Mouse (Mus musculus): ENCODE measurements around the gene Cdk5.
A peak's percentile ranks its signal among the peaks of the same experiment; 100 is the strongest.

The Cdk5 gene

GRCm38 (mm10) chr5:24423129-24424003 is at the start of gene Cdk5, which contains the start of gene Slc4a2:
TSS of gene Cdk5 (minus strand) at chr5:24423530.
TSS of gene Slc4a2 (plus strand) at chr5:24423837.
- peak; percentile 99 for DNase-seq (ENCODE audit: low read depth, low spot score)

DNA sequence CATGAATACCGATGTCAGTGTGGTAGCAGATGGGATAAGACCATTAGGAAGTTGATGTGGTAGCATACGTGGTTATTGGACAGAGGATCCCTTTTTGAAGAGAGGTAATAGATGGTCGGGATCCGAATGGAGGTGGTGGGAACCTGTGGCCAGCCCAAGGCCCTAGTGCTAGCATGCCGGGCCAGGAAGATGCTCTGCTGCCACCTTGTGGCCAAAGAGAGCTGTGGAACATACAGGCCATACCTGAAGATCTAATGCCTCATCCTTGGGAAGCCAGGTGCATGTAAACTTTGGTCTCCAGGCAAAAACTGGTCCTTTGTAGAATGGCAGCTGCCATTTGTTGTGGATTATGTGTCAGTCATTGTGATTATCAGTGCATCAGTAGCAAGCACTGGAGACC is 47.3 kb upstream of the Cdk5 start:
- peak; percentile 80 for DNase-seq (ENCODE audit: low read depth, low spot score)

- DNase-seq (ENCODE audit: low read depth, low spot score) = no peak
Observed at GRCm38 (mm10) chr5:24466762-24467161, 43.4 kb upstream of the Cdk5 start.

DNA sequence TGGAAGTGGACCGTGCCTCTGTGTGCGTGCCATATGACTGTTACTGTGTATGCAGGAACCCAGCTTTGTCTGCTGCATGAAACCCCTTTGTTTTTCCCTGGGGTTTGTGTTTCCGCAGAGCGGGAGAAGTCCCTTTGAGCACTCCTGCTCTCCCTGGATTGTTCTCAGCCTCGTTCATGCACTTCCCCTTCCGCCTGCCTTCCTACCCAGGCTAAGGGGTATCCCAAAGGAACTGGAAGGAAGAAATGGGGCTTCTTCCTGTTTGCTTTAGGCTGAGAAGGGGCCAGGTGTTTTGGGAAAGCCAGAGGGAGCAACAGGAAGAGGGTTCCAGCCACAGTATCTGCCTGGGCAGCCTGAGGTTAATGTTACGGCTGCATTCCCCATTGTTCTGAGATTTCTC is 32.3 kb upstream of the Cdk5 start:
- DNase-seq (ENCODE audit: low read depth, low spot score) = no peak

- DNase-seq (ENCODE audit: low read depth, low spot score) = no peak
Observed at GRCm38 (mm10) chr5:24455076-24455475, 31.7 kb upstream of the Cdk5 start.

DNA sequence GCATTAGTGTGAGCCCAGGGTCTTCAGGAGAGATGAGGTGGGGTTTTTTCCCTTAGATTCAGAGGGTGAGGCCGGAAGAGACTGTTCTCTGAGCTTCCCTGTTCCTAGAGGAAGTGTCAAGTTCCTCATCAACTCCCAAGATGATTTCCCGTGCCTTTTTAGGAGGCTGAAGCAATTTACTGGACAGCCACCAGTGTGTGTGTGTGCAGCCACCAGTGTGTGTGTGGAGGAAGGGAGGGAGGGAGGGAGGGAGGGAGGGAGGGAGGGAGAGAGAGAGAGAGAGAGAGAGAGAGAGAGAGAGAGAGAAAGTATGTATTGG is 30.6 kb upstream of the Cdk5 start:
- no peak for DNase-seq (ENCODE audit: low read depth, low spot score)

DNA sequence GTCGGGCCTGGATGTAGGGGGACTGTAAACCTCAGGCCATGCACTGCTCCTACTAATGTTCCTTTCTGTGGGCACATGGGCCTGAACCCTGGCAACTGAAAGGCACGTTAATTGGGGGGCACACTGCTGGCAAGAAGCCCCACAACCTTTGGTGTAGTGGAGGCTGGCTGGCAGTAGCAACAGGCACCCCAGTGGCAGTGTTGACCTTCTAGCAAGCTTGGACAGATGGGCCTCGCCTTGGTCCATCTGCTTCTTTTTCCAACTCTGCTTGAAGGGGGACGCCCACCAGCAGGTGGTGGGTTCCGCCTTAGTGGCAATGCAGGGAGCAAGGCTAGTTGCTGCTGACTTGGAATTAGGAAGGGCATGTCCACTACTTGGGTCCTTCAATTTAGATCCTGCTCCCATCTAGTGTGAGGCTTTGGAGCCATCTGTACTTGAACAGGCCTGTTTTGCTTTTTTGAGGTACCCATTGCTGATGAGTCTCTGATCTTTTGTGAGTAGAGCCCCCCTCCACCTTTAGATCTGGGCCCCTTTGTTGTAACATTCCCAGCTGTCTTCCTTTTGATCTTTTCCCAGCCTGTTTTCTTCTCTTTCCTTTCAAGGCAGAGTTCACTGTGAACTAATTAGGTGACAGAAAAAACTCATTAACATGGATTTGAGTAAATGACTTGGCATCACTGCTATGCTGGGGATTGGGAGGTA is 30.1 kb upstream of the Cdk5 start:
- DNase-seq (ENCODE audit: low read depth, low spot score) = no peak

DNA sequence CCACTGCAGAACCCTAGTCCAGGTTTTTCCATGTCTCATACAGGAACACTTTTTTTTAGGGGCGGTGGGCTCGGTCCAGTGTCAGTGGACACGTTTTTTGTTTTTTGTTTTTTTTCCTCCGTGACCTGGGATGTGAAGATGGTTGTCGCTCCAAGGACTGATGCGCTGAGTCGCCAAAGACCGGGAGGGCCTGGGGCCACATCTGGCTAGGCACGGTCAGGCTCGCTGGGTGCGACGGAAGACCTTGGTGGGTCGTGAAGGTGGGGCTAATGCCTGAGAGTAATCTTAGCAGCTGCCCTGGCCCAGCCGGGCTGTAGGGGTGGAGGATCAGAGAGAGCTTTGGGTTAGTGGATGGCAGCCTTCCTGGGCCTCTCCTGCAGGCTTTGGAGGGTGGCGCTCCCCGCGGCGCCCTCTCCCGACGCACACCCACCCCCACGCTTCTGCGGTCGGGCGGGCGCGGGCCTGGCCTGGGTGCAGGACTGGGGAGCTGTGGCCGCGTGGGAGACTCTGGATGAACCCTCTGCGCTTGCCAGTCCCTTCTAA is 29.4 kb upstream of the Cdk5 start:
- DNase-seq (ENCODE audit: low read depth, low spot score) = peak; percentile 60

- DNase-seq (ENCODE audit: low read depth, low spot score) = peak; percentile 56
Observed at GRCm38 (mm10) chr5:24452030-24452690, 28.8 kb upstream of the Cdk5 start, which contains the start of gene Agap3. TSS of gene Agap3 (plus strand) at chr5:24452177.

DNA sequence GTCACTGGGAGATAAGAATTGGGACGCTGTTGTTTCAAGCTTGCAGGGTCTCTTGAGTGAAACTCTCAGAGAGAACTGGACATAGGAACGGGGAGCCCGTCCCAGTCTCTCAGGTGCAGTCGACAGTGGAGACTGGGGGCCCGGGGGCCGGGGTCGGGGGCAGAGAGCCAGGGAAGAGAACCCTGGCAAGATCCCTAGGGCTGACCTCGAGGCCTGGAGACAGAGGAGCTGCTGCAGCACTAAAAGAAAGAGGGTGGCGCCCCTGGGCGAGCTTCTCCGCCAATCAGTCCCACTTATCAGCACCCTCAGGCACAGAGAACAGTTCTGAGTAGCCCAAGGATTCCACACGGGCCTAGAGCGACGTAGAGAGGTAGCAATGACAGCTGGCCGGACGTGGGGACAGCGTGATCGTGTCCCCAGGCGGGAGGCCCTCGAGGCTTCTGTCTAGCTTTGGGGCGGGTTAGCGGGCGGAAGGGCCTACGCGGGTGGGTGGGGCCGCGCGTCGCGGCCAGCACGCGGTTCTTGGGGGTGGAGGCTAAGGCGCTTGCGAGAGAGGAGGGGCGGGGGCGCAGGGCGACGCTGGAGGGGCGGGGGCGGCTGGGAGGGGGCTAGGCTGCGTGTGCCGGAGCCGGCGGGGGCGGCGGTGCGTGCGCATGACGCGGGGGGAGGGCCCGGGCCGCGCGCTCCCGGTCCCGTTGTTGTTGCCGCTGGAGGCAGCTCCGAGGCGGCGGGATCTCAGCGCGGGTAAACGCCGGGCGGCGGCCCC is 28.1 kb upstream of the Cdk5 start:
- DNase-seq (ENCODE audit: low read depth, low spot score) = peak; percentile 93

- peak; percentile 96 for DNase-seq (ENCODE audit: low read depth, low spot score)
Observed at GRCm38 (mm10) chr5:24447624-24448298, 24.4 kb upstream of the Cdk5 start, which contains the start of gene Tmub1. TSS of gene Tmub1 (minus strand) at chr5:24447854.

DNA sequence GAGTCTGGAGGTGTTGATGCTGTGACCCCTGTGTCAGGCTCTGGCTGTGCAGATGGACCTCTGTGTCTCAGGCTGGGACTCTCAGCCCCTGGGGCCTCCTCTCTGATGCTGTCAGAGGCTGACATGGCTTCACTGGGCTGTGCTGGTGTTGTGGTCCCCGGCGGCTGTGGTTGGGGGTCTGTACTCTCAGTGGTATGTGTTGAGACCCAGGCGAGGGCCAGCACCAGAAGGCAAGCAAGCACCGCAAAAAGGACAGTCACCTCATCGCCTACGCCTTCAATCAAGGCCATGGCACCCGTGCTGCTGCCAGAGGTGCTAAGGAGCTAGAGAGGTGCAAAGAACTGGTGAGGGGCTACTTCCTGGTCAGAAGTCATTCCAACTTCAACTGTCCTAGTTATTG is 23.3 kb upstream of the Cdk5 start:
- no peak for DNase-seq (ENCODE audit: low read depth, low spot score)

- DNase-seq (ENCODE audit: low read depth, low spot score) = no peak
Observed at GRCm38 (mm10) chr5:24445428-24446080, 22.2 kb upstream of the Cdk5 start.

DNA sequence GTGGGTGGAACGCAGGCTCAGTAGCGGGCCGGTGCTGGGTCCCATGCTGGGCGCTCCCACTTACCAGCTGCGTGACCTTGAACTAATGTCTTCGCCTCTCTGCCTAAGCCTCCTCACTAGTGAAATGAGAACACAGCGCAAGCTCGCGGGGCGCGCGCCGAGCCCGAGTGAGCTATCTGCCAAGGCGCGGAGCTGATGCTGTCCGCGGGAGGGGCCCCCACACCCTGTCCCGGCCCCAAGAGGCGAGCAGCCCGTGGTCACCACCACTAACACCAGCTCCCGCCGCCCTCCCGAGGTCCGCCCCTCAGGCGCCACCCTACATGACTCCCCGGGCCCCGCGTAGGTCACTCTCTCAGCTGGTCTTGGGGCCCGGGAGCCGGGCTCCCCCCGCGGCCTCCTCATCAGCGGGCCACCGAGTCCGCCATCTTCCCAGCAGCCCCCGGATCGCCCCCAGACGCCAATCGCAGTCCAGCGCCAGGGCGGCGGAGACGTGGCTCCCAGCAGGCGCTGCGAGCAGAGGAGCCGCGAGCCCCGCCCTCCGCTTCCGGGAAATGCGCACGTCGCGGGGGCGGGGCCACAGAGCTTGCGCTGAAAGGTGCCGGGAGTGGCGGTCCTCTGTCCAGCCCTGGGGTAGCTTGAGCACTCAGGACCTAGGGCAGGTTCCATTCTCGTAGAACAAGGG is 21.6 kb upstream of the Cdk5 start, which contains the start of gene Fastk:
Fastk (minus strand) TSS at position 542 of the 682 bp plus-strand sequence.
- peak; percentile 94 for DNase-seq (ENCODE audit: low read depth, low spot score)

GRCm38 (mm10) chr5:24443927-24444326 is 20.6 kb upstream of the Cdk5 start:
- DNase-seq (ENCODE audit: low read depth, low spot score) = no peak

- no peak for DNase-seq (ENCODE audit: low read depth, low spot score)
Observed at GRCm38 (mm10) chr5:24443204-24443603, 19.9 kb upstream of the Cdk5 start.

DNA sequence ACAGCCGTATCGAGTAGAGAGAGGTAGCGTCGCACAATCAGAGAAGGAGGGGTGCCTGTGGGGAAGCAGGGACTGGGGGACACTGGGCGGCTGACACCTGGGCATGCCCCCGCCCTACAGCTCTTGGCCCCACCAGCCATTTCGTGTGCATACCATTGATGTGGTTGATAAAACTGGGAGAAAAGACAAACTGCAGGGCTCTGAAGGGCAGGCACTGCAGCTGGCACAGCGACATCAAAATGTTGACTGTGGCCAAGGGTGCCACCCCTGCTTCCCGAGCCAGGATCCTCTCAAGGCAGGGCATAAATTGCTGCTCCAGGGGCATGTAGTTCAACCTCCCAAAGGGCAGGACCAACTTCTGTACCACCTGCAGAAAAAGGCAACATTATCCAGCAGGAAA is 18.7 kb upstream of the Cdk5 start:
- no peak for DNase-seq (ENCODE audit: low read depth, low spot score)

DNA sequence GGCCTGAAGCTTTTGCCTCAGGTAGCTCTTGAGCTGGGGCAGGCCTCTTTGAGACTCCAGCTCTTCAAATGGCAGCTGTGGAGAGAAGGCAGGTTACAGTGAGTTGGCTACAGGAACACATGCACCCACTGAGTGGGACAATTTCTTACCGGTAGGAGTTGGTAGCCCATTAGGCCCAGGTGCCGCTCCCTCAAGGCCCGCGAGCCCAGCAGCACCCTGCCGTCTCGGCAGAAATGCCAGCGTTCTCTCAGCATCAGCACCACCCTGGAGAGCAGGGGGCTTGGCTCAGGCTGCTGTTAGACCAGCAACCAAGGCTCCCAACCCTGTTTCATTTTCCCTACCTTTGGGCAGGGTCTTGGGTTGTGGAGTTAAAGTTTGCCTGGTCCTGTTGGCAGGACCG is 17.9 kb upstream of the Cdk5 start:
- no peak for DNase-seq (ENCODE audit: low read depth, low spot score)

DNA sequence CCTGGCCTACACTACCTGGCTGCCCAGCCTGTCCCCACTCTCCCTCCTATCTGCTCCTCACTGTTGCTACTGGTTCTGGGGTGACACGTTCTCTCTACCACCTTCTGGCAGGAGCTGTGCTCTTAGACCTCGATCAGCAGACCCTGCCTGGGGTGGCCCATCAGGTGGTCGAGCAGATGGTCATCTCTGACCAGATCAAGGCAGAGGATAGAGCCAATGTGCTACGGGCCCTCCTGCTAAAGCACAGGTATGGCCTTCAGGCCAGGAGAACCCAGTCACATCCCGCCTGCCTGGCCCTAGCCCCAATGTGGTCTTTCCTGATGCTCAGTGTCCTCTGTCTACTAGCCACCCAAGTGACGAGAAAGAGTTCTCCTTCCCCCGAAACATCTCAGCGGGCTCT is 10.7 kb upstream of the Cdk5 start:
- DNase-seq (ENCODE audit: low read depth, low spot score) = no peak

DNA sequence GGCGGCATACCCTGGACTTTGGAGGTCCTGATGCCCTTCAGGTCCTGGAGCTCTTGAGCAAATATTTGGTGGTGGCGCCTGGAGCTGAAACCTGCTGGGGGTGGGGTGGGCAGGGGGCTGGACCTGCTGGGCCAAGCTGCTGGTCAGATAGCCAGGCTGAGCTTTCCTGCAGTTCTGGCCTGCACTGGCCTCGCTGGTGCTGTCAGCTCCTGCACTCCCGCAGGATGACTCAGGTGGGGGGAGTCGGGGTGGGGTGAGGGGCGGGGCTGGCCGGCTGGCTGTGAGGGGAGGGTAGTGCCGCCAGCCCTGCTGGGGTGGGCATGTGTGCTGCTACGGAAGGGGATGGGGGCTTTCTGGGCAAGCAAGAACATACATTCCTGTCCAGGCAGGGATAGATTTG is 5.3 kb upstream of the Cdk5 start:
- no peak for DNase-seq (ENCODE audit: low read depth, low spot score)
